Mouse (Mus musculus): ENCODE data around the gene Lypd3. TPM values are rescaled to one million over a fixed set of nuclear protein-coding genes. Genes with fewer than 3 reads are reported as not detected.

Lypd3 gene
- total RNA-seq (2014; rRNA removed) (0.99 and 1.5 TPM in 2 replicates), polyA plus RNA-seq (2015; fragmentation: Nextera tagmentation; extraction: Ambion mirVana) (1.8 and 2.2 TPM in 2 replicates)

GRCm38 (mm10) chr7:24636264-24636663 is at the start of gene Lypd3:
Gene Lypd3 (plus strand): TSS chr7:24636550.
- ATAC-seq (ENCODE audit: low FRiP score) (no peak), DNase-seq (ENCODE audit: low spot score) (no peak)
- H3K4me2 ChIP-seq (ENCODE audit: low read depth, low read length, poor library complexity, severe bottlenecking), result peak within 1 kb of the TSS; percentile 82
- no peaks in the 10 kb centered on the region for H3K9me3 ChIP-seq (ENCODE audit: low read length)
- no peaks in the 10 kb centered on the region for H3K36me3 ChIP-seq (ENCODE audit: insufficient read depth, low read length)
- H3K9ac ChIP-seq (replicated peaks; ENCODE audit: low read length, poor library complexity, severe bottlenecking), result no peak within 1 kb of the TSS
- H3K4me1 ChIP-seq (ENCODE audit: insufficient read depth, low read length), result no peaks in the 10 kb centered on the region
- TF ChIP-seq CTCF (IDR thresholded peaks at IDR 0.05), result no peak
- peaks cover 35% of the 10 kb centered on the region for H3K27me3 ChIP-seq (ENCODE audit: insufficient read depth, low read length)
- 22% methylated on average over 15 of the region's 15 CpGs for WGBS
- H3K27ac ChIP-seq (ENCODE audit: low read depth, low read length), result no peak within 1 kb of the TSS
- H3K4me3 ChIP-seq (ENCODE audit: low read depth, low read length), result 0 out of 2 replicates have a peak within 1 kb of the TSS, but pooled peaks have one; percentile 8

- no peak for TF ChIP-seq CTCF (IDR thresholded peaks at IDR 0.05)
- Histone ChIP-seq H3K27ac (ENCODE audit: low read depth, low read length) (peak overlapping the region; percentile 71; the same call in 1 of the 2 replicates), H3K4me3 (ENCODE audit: low read depth, low read length) (peak overlapping the region; percentile 64), H3K4me1 (ENCODE audit: insufficient read depth, low read length) (no peaks in the 10 kb centered on the region), H3K9me3 (ENCODE audit: low read length) (no peaks in the 10 kb centered on the region), H3K27me3 (ENCODE audit: insufficient read depth, low read length) (no peaks in the 10 kb centered on the region), H3K36me3 (ENCODE audit: insufficient read depth, low read length) (0 out of 2 replicates have a peak, but pooled peaks cover 3% of the 10 kb centered on the region), H3K9ac (replicated peaks; ENCODE audit: low read length, poor library complexity, severe bottlenecking) (peak overlapping the region; percentile 90), H3K4me2 (ENCODE audit: low read depth, low read length, poor library complexity, severe bottlenecking) (peak overlapping the region; percentile 66)
- ATAC-seq (ENCODE audit: low FRiP score), result peak; percentile 61
- peak; percentile 44 for DNase-seq (ENCODE audit: low spot score)
- WGBS, result 8% methylated on average over 8 of the region's 8 CpGs
Measured at GRCm38 (mm10) chr7:24586828-24587227, 49.5 kb upstream of the Lypd3 start.

GRCm38 (mm10) chr7:24587330-24588105 is 48.8 kb upstream of the Lypd3 start, which contains the start of the genes Ethe1 and Zfp575:
Gene Ethe1 (plus strand): TSS chr7:24587543.
Gene Zfp575 (minus strand): TSS chr7:24587641.
- H3K27ac ChIP-seq (ENCODE audit: low read depth, low read length), result peak within 1 kb of the TSS; percentile 71
- H3K27me3 ChIP-seq (ENCODE audit: insufficient read depth, low read length), result no peaks in the 10 kb centered on the region
- H3K4me2 ChIP-seq (ENCODE audit: low read depth, low read length, poor library complexity, severe bottlenecking), result peak within 1 kb of the TSS; percentile 66
- no peaks in the 10 kb centered on the region for H3K4me1 ChIP-seq (ENCODE audit: insufficient read depth, low read length)
- WGBS, result 5% methylated on average over 30 of the region's 30 CpGs
- H3K4me3 ChIP-seq (ENCODE audit: low read depth, low read length), result peak within 1 kb of the TSS; percentile 64
- no peaks in the 10 kb centered on the region for H3K9me3 ChIP-seq (ENCODE audit: low read length)
- H3K9ac ChIP-seq (replicated peaks; ENCODE audit: low read length, poor library complexity, severe bottlenecking), result peak within 1 kb of the TSS; percentile 90
- ATAC-seq (ENCODE audit: low FRiP score), result peak; percentile 83
- H3K36me3 ChIP-seq (ENCODE audit: insufficient read depth, low read length), result 0 out of 2 replicates have a peak, but pooled peaks cover 3% of the 10 kb centered on the region
- TF ChIP-seq CTCF (IDR thresholded peaks at IDR 0.05), result no peak
- peak; percentile 84 for DNase-seq (ENCODE audit: low spot score)

GRCm38 (mm10) chr7:24588336-24588735 is 48.0 kb upstream of the Lypd3 start:
- 83% methylated on average over 13 of the region's 13 CpGs for WGBS
- Histone ChIP-seq H3K4me2 (ENCODE audit: low read depth, low read length, poor library complexity, severe bottlenecking) (no peak overlapping the region), H3K27me3 (ENCODE audit: insufficient read depth, low read length) (no peaks in the 10 kb centered on the region), H3K36me3 (ENCODE audit: insufficient read depth, low read length) (0 out of 2 replicates have a peak, but pooled peaks cover 3% of the 10 kb centered on the region), H3K9me3 (ENCODE audit: low read length) (no peaks in the 10 kb centered on the region), H3K4me3 (ENCODE audit: low read depth, low read length) (no peak overlapping the region), H3K9ac (replicated peaks; ENCODE audit: low read length, poor library complexity, severe bottlenecking) (no peak overlapping the region), H3K4me1 (ENCODE audit: insufficient read depth, low read length) (0 out of 2 replicates have a peak, but pooled peaks cover 3% of the 10 kb centered on the region), H3K27ac (ENCODE audit: low read depth, low read length) (no peak overlapping the region)
- ATAC-seq (ENCODE audit: low FRiP score) (no peak), DNase-seq (ENCODE audit: low spot score) (no peak)
- no peak for TF ChIP-seq CTCF (IDR thresholded peaks at IDR 0.05)

- ATAC-seq (ENCODE audit: low FRiP score) (no peak), DNase-seq (ENCODE audit: low spot score) (no peak)
- no peak overlapping the region for H3K9ac ChIP-seq (replicated peaks; ENCODE audit: low read length, poor library complexity, severe bottlenecking)
- no peaks in the 10 kb centered on the region for H3K27me3 ChIP-seq (ENCODE audit: insufficient read depth, low read length)
- no peak overlapping the region for H3K27ac ChIP-seq (ENCODE audit: low read depth, low read length)
- no peaks in the 10 kb centered on the region for H3K36me3 ChIP-seq (ENCODE audit: insufficient read depth, low read length)
- WGBS, result 69% methylated on average over 5 of the region's 5 CpGs
- H3K4me2 ChIP-seq (ENCODE audit: low read depth, low read length, poor library complexity, severe bottlenecking), result no peak overlapping the region
- no peaks in the 10 kb centered on the region for H3K9me3 ChIP-seq (ENCODE audit: low read length)
- no peak overlapping the region for H3K4me3 ChIP-seq (ENCODE audit: low read depth, low read length)
- peaks cover 18% of the 10 kb centered on the region; the same call in 1 of the 2 replicates for H3K4me1 ChIP-seq (ENCODE audit: insufficient read depth, low read length)
- TF ChIP-seq CTCF (IDR thresholded peaks at IDR 0.05), result peak; percentile 60
Measured at GRCm38 (mm10) chr7:24591735-24592134, 44.6 kb upstream of the Lypd3 start.

GRCm38 (mm10) chr7:24592163-24592562 is 44.2 kb upstream of the Lypd3 start:
- Histone ChIP-seq H3K4me2 (ENCODE audit: low read depth, low read length, poor library complexity, severe bottlenecking) (no peak overlapping the region), H3K36me3 (ENCODE audit: insufficient read depth, low read length) (no peaks in the 10 kb centered on the region), H3K4me3 (ENCODE audit: low read depth, low read length) (no peak overlapping the region), H3K27me3 (ENCODE audit: insufficient read depth, low read length) (no peaks in the 10 kb centered on the region), H3K27ac (ENCODE audit: low read depth, low read length) (no peak overlapping the region), H3K4me1 (ENCODE audit: insufficient read depth, low read length) (peaks cover 18% of the 10 kb centered on the region; the same call in 1 of the 2 replicates), H3K9ac (replicated peaks; ENCODE audit: low read length, poor library complexity, severe bottlenecking) (no peak overlapping the region), H3K9me3 (ENCODE audit: low read length) (no peaks in the 10 kb centered on the region)
- DNase-seq (ENCODE audit: low spot score), result no peak
- TF ChIP-seq CTCF (IDR thresholded peaks at IDR 0.05), result no peak
- ATAC-seq (ENCODE audit: low FRiP score), result no peak
- 56% methylated on average over 4 of the region's 4 CpGs for WGBS

Measured in midbrain, postnatal 0 days (tissue).